Mouse (Mus musculus): Measurements from ENCODE around the gene Bcor. TPM values are rescaled to one million over a fixed set of nuclear protein-coding genes. Genes with fewer than 3 reads are reported as not detected.

Gene Bcor
- total and polyA plus RNA-seq, 2 experiments from 2014 or later = 12.9 to 45.5 TPM

DNA sequence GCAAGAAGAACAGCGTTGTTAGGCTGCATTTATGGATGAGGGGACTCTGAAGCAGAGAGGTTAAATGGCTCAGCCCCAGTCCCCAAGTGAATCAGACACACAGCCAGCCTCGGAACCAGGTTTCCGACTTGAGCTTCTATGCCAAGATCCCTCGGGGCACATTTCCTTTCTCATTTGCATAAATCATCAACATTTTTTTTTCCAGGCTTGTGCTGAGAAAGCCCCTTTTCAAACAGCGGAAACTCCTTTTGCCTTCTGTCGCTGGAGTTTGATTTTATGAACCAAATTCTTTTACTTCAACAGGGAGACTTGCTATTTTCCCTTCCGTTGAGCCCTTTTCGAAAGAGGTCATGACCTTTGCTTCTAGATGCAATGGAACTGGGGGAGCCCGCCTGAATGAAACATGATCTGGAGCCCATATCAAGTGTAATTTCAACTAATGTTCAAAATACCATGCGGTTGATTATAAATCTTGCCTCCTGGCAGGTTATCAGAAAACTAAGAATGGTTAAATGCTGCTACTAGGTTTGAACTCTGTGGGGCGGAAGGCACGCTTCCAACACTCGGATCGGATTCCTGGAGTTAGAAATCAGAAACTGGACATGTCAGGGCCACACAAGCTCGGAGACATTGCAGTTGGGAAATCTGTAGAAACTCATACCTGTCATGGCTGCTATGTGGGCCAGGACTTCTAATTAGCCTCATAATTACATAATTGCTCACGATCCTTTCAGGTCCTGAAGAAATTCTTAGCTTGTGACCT is 15.2 kb upstream of the Bcor start:
- WGBS = 56% methylated on average over 16 of the region's 16 CpGs
- Histone ChIP-seq H3K27ac (ENCODE audit: low read depth, low read length) (no peak overlapping the region), H3K4me2 (ENCODE audit: low read depth, low read length, poor library complexity, severe bottlenecking) (no peak overlapping the region), H3K27me3 (ENCODE audit: insufficient read depth, low read length) (no peaks in the 10 kb centered on the region), H3K9ac (replicated peaks; ENCODE audit: low read length, poor library complexity, severe bottlenecking) (no peak overlapping the region), H3K36me3 (ENCODE audit: insufficient read depth, low read length) (no peaks in the 10 kb centered on the region), H3K9me3 (ENCODE audit: low read length) (no peaks in the 10 kb centered on the region), H3K4me3 (ENCODE audit: low read depth, low read length) (no peak overlapping the region), H3K4me1 (ENCODE audit: insufficient read depth, low read length) (no peaks in the 10 kb centered on the region)
- ATAC-seq (ENCODE audit: low FRiP score) (no peak), DNase-seq (ENCODE audit: low spot score) (peak; percentile 60)
- no peak for TF ChIP-seq CTCF (IDR thresholded peaks at IDR 0.05)

DNA sequence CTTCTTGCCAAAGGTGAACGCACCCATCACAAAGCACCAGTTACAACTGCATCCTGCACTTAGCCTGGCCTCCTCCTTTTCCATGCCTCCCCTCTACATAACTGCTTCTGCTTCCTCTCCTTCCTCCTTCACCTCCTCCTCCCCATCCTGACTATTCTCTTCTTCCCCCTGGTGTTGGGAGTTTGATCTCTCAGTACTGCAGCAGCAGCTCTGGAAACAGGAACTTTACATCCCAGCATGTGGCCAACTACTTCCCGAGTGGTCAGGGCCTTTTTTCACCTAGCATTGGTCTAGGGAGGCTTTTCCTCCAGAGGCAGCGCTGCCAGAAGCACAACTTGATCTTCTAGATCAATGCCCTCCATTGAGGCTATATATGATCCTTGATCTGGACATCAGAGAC is 10.0 kb upstream of the Bcor start:
- TF ChIP-seq CTCF (IDR thresholded peaks at IDR 0.05) = no peak
- 43% methylated on average over 3 of the region's 3 CpGs for WGBS
- Histone ChIP-seq H3K27me3 (ENCODE audit: insufficient read depth, low read length) (no peaks in the 10 kb centered on the region), H3K36me3 (ENCODE audit: insufficient read depth, low read length) (no peaks in the 10 kb centered on the region), H3K4me1 (ENCODE audit: insufficient read depth, low read length) (no peaks in the 10 kb centered on the region), H3K27ac (ENCODE audit: low read depth, low read length) (no peak overlapping the region), H3K9me3 (ENCODE audit: low read length) (no peaks in the 10 kb centered on the region), H3K4me3 (ENCODE audit: low read depth, low read length) (no peak overlapping the region), H3K9ac (replicated peaks; ENCODE audit: low read length, poor library complexity, severe bottlenecking) (no peak overlapping the region), H3K4me2 (ENCODE audit: low read depth, low read length, poor library complexity, severe bottlenecking) (no peak overlapping the region)
- ATAC-seq (ENCODE audit: low FRiP score) (no peak), DNase-seq (ENCODE audit: low spot score) (no peak)

DNA sequence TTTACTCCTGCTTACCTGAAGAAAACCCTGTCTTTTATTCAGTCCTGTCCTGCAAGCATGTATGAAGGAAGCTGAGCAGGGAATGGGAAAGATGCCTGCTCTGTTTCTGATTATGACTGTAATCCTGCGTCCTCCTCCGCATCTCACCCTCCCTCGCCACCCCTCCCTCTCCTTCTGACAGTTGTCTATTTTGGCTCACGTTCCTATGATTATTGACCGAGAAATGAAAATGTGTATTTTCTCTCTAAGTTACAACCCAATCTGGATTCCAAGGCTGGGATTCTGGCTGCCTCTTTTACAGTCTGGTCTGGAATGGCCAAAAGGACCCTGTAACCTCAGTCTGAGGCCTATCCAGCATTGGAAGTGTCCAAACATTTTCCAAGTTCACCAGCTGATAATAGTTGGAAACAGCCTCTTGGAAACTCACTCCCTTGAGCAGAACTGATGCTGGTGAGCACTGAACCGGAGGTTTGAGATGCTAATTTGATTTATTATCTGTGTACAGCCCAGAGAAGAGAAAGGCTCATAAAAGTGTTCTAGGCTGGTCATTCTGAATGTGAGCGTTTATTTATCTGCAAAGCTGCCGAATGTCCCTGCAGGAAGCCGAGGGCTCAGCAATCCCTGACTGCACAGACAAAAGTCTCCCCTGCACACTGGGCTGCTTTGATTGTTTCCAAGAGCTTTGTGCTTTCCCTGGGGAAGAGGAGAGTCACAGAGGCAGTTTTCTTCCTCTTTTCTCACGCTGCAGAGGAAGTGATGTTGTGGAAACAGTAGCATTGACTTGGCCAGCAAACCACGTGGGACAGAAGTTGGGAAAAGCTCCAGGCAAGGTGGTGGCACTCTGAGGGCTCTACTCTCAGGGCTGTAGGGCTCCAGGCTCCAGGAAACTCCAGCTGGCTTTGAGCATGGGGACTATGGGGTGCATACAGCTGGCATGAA is 4.7 kb upstream of the Bcor start:
- H3K4me1 ChIP-seq (ENCODE audit: insufficient read depth, low read length) = no peaks in the 10 kb centered on the region
- whole genome bisulfite sequencing = 40% methylated on average over 11 of the region's 11 CpGs
- ATAC-seq (ENCODE audit: low FRiP score) = no peak
- no peak for DNase-seq (ENCODE audit: low spot score)
- H3K9ac ChIP-seq (replicated peaks; ENCODE audit: low read length, poor library complexity, severe bottlenecking) = no peak overlapping the region
- H3K27ac ChIP-seq (ENCODE audit: low read depth, low read length) = no peak overlapping the region
- no peaks in the 10 kb centered on the region; the same call in 1 of the 2 replicates for H3K27me3 ChIP-seq (ENCODE audit: insufficient read depth, low read length)
- no peaks in the 10 kb centered on the region for H3K9me3 ChIP-seq (ENCODE audit: low read length)
- H3K4me3 ChIP-seq (ENCODE audit: low read depth, low read length) = no peak overlapping the region
- no peak for TF ChIP-seq CTCF (IDR thresholded peaks at IDR 0.05)
- no peaks in the 10 kb centered on the region for H3K36me3 ChIP-seq (ENCODE audit: insufficient read depth, low read length)
- no peak overlapping the region for H3K4me2 ChIP-seq (ENCODE audit: low read depth, low read length, poor library complexity, severe bottlenecking)

DNA sequence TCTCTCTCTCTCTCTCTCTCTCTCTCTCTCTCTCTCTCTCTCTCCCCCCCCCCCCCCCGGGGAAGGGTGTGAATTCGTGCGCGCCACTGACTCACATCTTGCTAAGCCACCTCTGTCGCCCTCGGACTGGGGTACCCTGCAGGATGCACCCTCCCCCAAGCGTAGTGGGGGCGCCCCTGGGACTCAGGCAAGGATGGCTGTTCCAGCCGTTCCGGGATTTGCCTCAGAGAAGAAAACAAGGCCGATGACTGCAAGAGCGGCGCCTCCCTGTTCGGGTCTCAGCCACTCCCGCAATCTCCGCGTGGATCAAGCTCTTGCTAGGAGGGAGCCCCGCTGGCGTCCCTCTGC is 647 bp downstream of the Bcor start:
- Histone ChIP-seq H3K9me3 (ENCODE audit: low read length) (no peaks in the 10 kb centered on the region), H3K4me2 (ENCODE audit: low read depth, low read length, poor library complexity, severe bottlenecking) (peak overlapping the region; percentile 66), H3K36me3 (ENCODE audit: insufficient read depth, low read length) (no peaks in the 10 kb centered on the region), H3K27me3 (ENCODE audit: insufficient read depth, low read length) (peaks cover 17% of the 10 kb centered on the region; the same call in 1 of the 2 replicates), H3K4me3 (ENCODE audit: low read depth, low read length) (peak overlapping the region; percentile 44), H3K4me1 (ENCODE audit: insufficient read depth, low read length) (no peaks in the 10 kb centered on the region), H3K27ac (ENCODE audit: low read depth, low read length) (peak overlapping the region; percentile 26; the same call in 1 of the 2 replicates), H3K9ac (replicated peaks; ENCODE audit: low read length, poor library complexity, severe bottlenecking) (peak overlapping the region; percentile 62)
- DNase-seq (ENCODE audit: low spot score) (no peak), ATAC-seq (ENCODE audit: low FRiP score) (peak; percentile 32; the same call in 1 of the 2 replicates)
- WGBS = 13% methylated on average over 11 of the region's 19 CpGs
- no peak for TF ChIP-seq CTCF (IDR thresholded peaks at IDR 0.05)

DNA sequence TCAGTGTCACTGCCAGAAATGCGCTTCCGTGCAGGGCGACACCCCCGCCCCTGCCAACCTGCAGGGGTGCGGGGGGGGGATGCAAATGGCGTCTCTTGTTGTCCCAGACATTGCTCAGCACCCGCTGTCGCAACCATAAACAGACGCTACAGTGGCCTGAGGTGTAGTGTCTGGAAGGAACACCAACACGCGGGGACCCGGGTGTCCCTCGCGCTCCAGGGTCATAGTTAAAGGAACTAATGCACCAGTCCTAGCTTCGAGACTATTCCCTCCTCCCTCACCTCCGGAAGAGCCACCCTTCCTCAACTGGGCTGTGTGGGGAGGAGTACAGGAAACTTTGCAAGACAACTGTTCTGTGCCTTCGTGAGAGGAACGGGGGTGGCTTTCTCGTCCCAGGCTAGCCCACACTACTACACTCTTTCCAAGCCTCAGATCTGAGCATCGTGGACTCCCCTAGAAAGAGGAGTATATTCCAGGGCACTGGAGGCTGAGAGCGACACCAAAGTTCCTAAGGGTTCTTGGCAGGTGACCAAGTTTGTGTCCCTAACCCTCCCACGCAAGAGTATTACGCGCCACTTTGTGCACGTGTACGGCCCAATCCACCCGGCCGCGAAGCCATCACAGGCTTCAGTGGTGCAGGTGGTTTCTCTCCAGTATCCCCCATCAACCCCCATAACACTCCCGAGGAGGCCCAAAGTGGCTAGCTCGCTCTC is 1.2 kb downstream of the Bcor start:
- Histone ChIP-seq H3K27me3 (ENCODE audit: insufficient read depth, low read length) (peaks cover 19% of the 10 kb centered on the region; the same call in 1 of the 2 replicates), H3K36me3 (ENCODE audit: insufficient read depth, low read length) (no peaks in the 10 kb centered on the region), H3K9me3 (ENCODE audit: low read length) (no peaks in the 10 kb centered on the region), H3K4me2 (ENCODE audit: low read depth, low read length, poor library complexity, severe bottlenecking) (peak overlapping the region; percentile 66), H3K9ac (replicated peaks; ENCODE audit: low read length, poor library complexity, severe bottlenecking) (no peak overlapping the region), H3K4me1 (ENCODE audit: insufficient read depth, low read length) (no peaks in the 10 kb centered on the region), H3K27ac (ENCODE audit: low read depth, low read length) (no peak overlapping the region), H3K4me3 (ENCODE audit: low read depth, low read length) (peak overlapping the region; percentile 44)
- DNase-seq (ENCODE audit: low spot score) = no peak
- no peak for TF ChIP-seq CTCF (IDR thresholded peaks at IDR 0.05)
- 10% methylated on average over 29 of the region's 31 CpGs for WGBS
- no peak for ATAC-seq (ENCODE audit: low FRiP score)
